Mouse (Mus musculus): ENCODE results near the gene Ppef2.
A peak's percentile ranks its signal among the peaks of the same experiment; 100 is the strongest.

Gene Ppef2

GRCm38 (mm10) chr5:92256218-92256617 lies at the start of gene Ppef2:
Ppef2 (minus strand) TSS chr5:92256278.
- no peak for DNase-seq (ENCODE audit: low spot score in 2 of 2)

- DNase-seq (ENCODE audit: low spot score in 2 of 2), result no peak
Observed at GRCm38 (mm10) chr5:92304291-92304690, 48.2 kb upstream of the Ppef2 start.

GRCm38 (mm10) chr5:92302149-92302840 lies 46.2 kb upstream of the Ppef2 start:
- no peak for DNase-seq (ENCODE audit: low spot score in 2 of 2)

- no peak for DNase-seq (ENCODE audit: low spot score in 2 of 2)
Observed at GRCm38 (mm10) chr5:92294525-92294924, 38.4 kb upstream of the Ppef2 start.

- DNase-seq (ENCODE audit: low spot score in 2 of 2), result no peak
Observed at GRCm38 (mm10) chr5:92291652-92292414, 35.8 kb upstream of the Ppef2 start.

- no peak for DNase-seq (ENCODE audit: low spot score in 2 of 2)
Observed at GRCm38 (mm10) chr5:92287840-92288239, 31.8 kb upstream of the Ppef2 start.

- no peak for DNase-seq (ENCODE audit: low spot score in 2 of 2)
Observed at GRCm38 (mm10) chr5:92283107-92283506, 27.0 kb upstream of the Ppef2 start.

- DNase-seq (ENCODE audit: low spot score in 2 of 2), result no peak
Observed at GRCm38 (mm10) chr5:92282571-92282970, 26.5 kb upstream of the Ppef2 start.

- no peak for DNase-seq (ENCODE audit: low spot score in 2 of 2)
Observed at GRCm38 (mm10) chr5:92278942-92279537, 23.0 kb upstream of the Ppef2 start.

GRCm38 (mm10) chr5:92277437-92278394 lies 21.6 kb upstream of the Ppef2 start, which contains the start of gene Naaa:
Naaa (minus strand) TSS chr5:92278170.
- DNase-seq (ENCODE audit: low spot score in 2 of 2), result peak; percentile 78 to 86

- DNase-seq (ENCODE audit: low spot score in 2 of 2), result no peak
Observed at GRCm38 (mm10) chr5:92270496-92270895, 14.4 kb upstream of the Ppef2 start.

GRCm38 (mm10) chr5:92263761-92264359 lies 7.8 kb upstream of the Ppef2 start:
- DNase-seq (ENCODE audit: low spot score in 2 of 2), result peak; percentile 58 to 85

- DNase-seq (ENCODE audit: low spot score in 2 of 2), result no peak
Observed at GRCm38 (mm10) chr5:92262646-92263045, 6.6 kb upstream of the Ppef2 start.

GRCm38 (mm10) chr5:92254476-92254875 lies 1.6 kb downstream of the Ppef2 start:
- no peak for DNase-seq (ENCODE audit: low spot score in 2 of 2)

GRCm38 (mm10) chr5:92252797-92253343 lies 3.2 kb downstream of the Ppef2 start:
- peak in 1 of 2 experiments; percentile 9 for DNase-seq (ENCODE audit: low spot score in 2 of 2)

GRCm38 (mm10) chr5:92252031-92252430 lies 4.0 kb downstream of the Ppef2 start:
- no peak for DNase-seq (ENCODE audit: low spot score in 2 of 2)

- no peak for DNase-seq (ENCODE audit: low spot score in 2 of 2)
Observed at GRCm38 (mm10) chr5:92248614-92249013, 7.5 kb downstream of the Ppef2 start.

- no peak for DNase-seq (ENCODE audit: low spot score in 2 of 2)
Observed at GRCm38 (mm10) chr5:92245483-92245882, 10.6 kb downstream of the Ppef2 start.

GRCm38 (mm10) chr5:92244900-92245299 lies 11.2 kb downstream of the Ppef2 start:
- DNase-seq (ENCODE audit: low spot score in 2 of 2), result no peak

- peak in 1 of 2 experiments; percentile 45 for DNase-seq (ENCODE audit: low spot score in 2 of 2)
Observed at GRCm38 (mm10) chr5:92240769-92241168, 15.3 kb downstream of the Ppef2 start.
